Mouse (Mus musculus): ENCODE data around the gene Katna1. TPM values are rescaled to one million over a fixed set of nuclear protein-coding genes. Genes with fewer than 3 reads are reported as not detected.

Gene Katna1
- polyA plus RNA-seq (2015; fragmentation: Illumina TruSeq; extraction: RNeasy Lipid Tissue Mini Kit (QIAGEN cat#74804); ENCODE audit: insufficient read depth, low read depth, low replicate concordance): 10.8 TPM

DNA sequence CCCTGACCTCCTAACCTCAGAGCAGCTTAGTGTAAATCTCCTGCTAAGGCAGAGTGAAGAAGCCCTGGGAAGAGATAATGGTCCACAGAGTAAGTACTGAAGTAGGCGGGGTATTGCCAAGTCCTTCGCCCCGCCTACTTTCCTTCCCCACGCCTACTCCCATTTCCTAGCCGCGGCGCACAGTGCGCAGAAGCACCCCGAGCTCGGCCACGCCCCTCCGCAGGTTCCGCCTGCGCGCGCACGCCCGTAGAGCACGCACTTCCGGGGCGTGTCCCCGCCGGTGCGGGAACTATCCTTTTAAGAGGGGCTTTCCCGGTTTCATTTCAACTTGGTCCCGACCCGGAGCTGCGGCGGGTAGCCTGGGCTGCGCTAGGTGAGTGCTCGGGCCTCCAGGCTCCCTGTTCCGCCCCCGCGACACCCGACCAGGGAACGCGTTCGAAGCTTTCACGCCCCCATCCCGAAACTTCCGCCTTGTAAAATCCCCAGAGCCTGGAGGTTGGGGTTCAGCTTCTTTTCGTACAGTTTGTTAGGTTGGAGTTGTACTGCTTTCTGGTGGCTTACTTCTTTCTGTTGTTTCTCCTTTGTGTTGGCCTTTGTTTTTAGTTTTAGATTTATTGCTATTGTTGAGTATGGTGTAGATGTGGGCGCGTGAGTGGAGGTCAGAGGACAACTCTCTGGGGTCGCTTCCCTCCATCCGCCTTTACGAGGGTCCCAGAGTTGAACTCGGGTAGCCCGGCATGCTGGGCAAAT is at the start of gene Katna1:
Gene Katna1 (plus strand): TSS at position 250 of the 750 bp plus-strand sequence.

DNA sequence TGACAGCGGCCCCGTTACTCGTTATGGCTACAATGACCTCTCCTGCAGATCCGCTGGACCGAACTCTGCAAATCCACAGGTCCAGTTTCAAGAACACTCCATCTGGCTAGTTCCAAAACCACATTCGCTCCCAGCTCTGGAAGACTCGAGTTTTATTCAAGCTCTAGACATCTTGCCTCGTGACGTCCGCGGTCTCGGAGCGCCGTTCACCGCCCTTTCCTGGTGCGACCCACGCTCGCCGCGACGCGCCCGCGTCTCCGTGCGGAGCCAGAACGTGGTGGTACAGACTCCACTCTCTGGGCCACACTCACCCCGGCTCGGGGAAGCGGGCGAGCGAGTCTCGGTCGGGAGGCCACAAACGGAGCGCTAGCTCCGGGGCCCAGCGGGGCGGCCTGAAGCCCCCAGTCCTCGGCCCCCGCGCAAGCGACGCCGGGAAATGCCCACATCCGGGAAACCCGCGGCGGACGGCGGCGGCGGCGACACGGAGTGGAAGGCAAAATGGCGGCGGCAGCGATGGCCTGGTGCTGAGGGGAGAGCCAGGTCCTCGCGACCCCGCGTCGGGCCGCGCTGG is 45.0 kb upstream of the Katna1 start, which contains the start of the genes Pcmt1 and Lats1:
Gene Pcmt1 (minus strand): TSS at position 406 of the 571 bp plus-strand sequence.
Gene Lats1 (plus strand): TSS at position 484 of the 571 bp plus-strand sequence.

DNA sequence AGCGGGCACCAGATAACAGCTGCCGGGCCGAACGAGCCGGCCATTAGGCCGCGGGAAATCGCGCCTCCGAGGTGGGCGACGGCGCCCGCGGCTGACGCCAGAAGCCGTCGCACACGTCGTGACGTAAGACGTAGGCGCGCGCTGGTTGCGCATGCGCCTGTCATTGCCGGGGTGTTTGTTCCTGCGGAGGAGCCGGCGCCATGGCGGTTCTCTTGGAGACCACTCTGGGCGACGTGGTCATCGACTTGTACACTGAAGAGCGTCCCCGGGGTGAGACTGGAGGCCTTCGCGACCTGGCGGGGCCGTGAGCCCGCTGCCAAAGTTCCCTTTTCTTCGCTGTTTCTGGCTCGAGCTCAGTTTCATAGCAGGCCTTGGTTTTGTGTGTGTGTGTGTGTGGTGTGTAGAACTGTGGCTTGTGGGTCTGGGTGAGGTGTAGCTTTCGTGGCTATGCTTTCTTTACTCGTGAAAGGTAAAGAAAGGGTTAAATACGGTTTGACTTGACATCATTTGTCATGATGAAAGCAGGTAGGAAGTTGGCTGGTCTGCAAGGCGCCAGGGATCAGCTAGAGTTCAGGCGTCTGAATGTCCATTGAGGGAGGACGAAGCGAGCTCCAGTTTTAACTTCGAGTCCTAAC is 67.1 kb downstream of the Katna1 start, which contains the start of the genes Ginm1 and Ppil4:
Gene Ginm1 (minus strand): TSS at position 74 of the 635 bp plus-strand sequence.
Gene Ppil4 (plus strand): TSS at position 141 of the 635 bp plus-strand sequence.

Other genes starting within 250 kb of the Katna1 start
- gene Lrp11, start 136.2 kb upstream of the Katna1 start, polyA plus RNA-seq (2015; fragmentation: Illumina TruSeq; extraction: RNeasy Lipid Tissue Mini Kit (QIAGEN cat#74804); ENCODE audit: insufficient read depth, low read depth, low replicate concordance): 5.4 TPM
- gene Nup43, start 58.5 kb upstream of the Katna1 start, polyA plus RNA-seq (2015; fragmentation: Illumina TruSeq; extraction: RNeasy Lipid Tissue Mini Kit (QIAGEN cat#74804); ENCODE audit: insufficient read depth, low read depth, low replicate concordance): 2.4 TPM
- gene Pcmt1, start 44.9 kb upstream of the Katna1 start, polyA plus RNA-seq (2015; fragmentation: Illumina TruSeq; extraction: RNeasy Lipid Tissue Mini Kit (QIAGEN cat#74804); ENCODE audit: insufficient read depth, low read depth, low replicate concordance): 8.4 TPM
- 5.3 TPM for gene Lats1, start 44.8 kb upstream of the Katna1 start, polyA plus RNA-seq (2015; fragmentation: Illumina TruSeq; extraction: RNeasy Lipid Tissue Mini Kit (QIAGEN cat#74804); ENCODE audit: insufficient read depth, low read depth, low replicate concordance)
- gene Ginm1, start 66.8 kb downstream of the Katna1 start, polyA plus RNA-seq (2015; fragmentation: Illumina TruSeq; extraction: RNeasy Lipid Tissue Mini Kit (QIAGEN cat#74804); ENCODE audit: insufficient read depth, low read depth, low replicate concordance): 27.4 TPM
- gene Ppil4, start 66.9 kb downstream of the Katna1 start, polyA plus RNA-seq (2015; fragmentation: Illumina TruSeq; extraction: RNeasy Lipid Tissue Mini Kit (QIAGEN cat#74804); ENCODE audit: insufficient read depth, low read depth, low replicate concordance): 7.4 TPM
- not detected for gene Zc3h12d, start 106.5 kb downstream of the Katna1 start, polyA plus RNA-seq (2015; fragmentation: Illumina TruSeq; extraction: RNeasy Lipid Tissue Mini Kit (QIAGEN cat#74804); ENCODE audit: insufficient read depth, low read depth, low replicate concordance)
- 9.1 TPM for gene Tab2, start 230.2 kb downstream of the Katna1 start, polyA plus RNA-seq (2015; fragmentation: Illumina TruSeq; extraction: RNeasy Lipid Tissue Mini Kit (QIAGEN cat#74804); ENCODE audit: insufficient read depth, low read depth, low replicate concordance)

All from pancreas, adult 10 weeks (tissue).